Mouse (Mus musculus) thymus, adult 18-20 months (tissue): ENCODE measurements around the gene Sipa1l1.

ENCODE experiments used
- DNase-seq, 2 experiments: peaks; one replicate each; pipeline ENCODE4 v3.0.0; 2022; ENCODE audit warnings: mixed read lengths in 2 of 2

Sipa1l1 gene

GRCm38 (mm10) chr12:82213056-82213455 is 43.9 kb downstream of the Sipa1l1 start:
- no peak for DNase-seq

- DNase-seq, result no peak
Measured at GRCm38 (mm10) chr12:82214916-82215315, 45.8 kb downstream of the Sipa1l1 start.

GRCm38 (mm10) chr12:82216801-82217553 is 47.9 kb downstream of the Sipa1l1 start:
- DNase-seq, result no peak

GRCm38 (mm10) chr12:82218201-82218600 is 49.1 kb downstream of the Sipa1l1 start:
- DNase-seq, result no peak

GRCm38 (mm10) chr12:82220367-82221089 is 51.4 kb downstream of the Sipa1l1 start:
- DNase-seq, result no peak

GRCm38 (mm10) chr12:82223126-82223815 is 54.2 kb downstream of the Sipa1l1 start:
- DNase-seq, result no peak

- DNase-seq, result no peak
Measured at GRCm38 (mm10) chr12:82224848-82225247, 55.7 kb downstream of the Sipa1l1 start.

- DNase-seq, result no peak
Measured at GRCm38 (mm10) chr12:82225278-82225677, 56.2 kb downstream of the Sipa1l1 start.

- no peak for DNase-seq
Measured at GRCm38 (mm10) chr12:82225751-82226228, 56.7 kb downstream of the Sipa1l1 start.

- DNase-seq, result no peak
Measured at GRCm38 (mm10) chr12:82226311-82227066, 57.4 kb downstream of the Sipa1l1 start.

GRCm38 (mm10) chr12:82230127-82230526 is 61.0 kb downstream of the Sipa1l1 start:
- DNase-seq, result no peak

- DNase-seq, result no peak
Measured at GRCm38 (mm10) chr12:82231191-82231590, 62.1 kb downstream of the Sipa1l1 start.

GRCm38 (mm10) chr12:82233177-82233576 is 64.1 kb downstream of the Sipa1l1 start:
- DNase-seq, result no peak

GRCm38 (mm10) chr12:82234463-82235223 is 65.5 kb downstream of the Sipa1l1 start:
- DNase-seq, result no peak

GRCm38 (mm10) chr12:82237095-82237494 is 68.0 kb downstream of the Sipa1l1 start:
- DNase-seq, result no peak

GRCm38 (mm10) chr12:82237946-82238345 is 68.8 kb downstream of the Sipa1l1 start:
- no peak for DNase-seq

GRCm38 (mm10) chr12:82240674-82241073 is 71.6 kb downstream of the Sipa1l1 start:
- DNase-seq, result no peak

- no peak for DNase-seq
Measured at GRCm38 (mm10) chr12:82245219-82245618, 76.1 kb downstream of the Sipa1l1 start.

GRCm38 (mm10) chr12:82246422-82246821 is 77.3 kb downstream of the Sipa1l1 start:
- no peak for DNase-seq

- DNase-seq, result no peak
Measured at GRCm38 (mm10) chr12:82247371-82248258, 78.5 kb downstream of the Sipa1l1 start.

- DNase-seq, result no peak
Measured at GRCm38 (mm10) chr12:82248501-82248900, 79.4 kb downstream of the Sipa1l1 start.
